Mouse (Mus musculus) retina, adult 2 months (tissue): ENCODE results near the gene Gm49333.
"Not testable (repeated sequence)": the region's sequence is repeated elsewhere in the genome, so short reads cannot be mapped to it uniquely, and the experiment has no call there.

ENCODE experiments used
- DNase-seq: peaks from one replicate; pipeline ENCODE4 v3.0.0-alpha.2; 2012; ENCODE audit warnings: low read depth, low spot score

The Gm49333 gene

GRCm38 (mm10) chr16:20623211-20623610 is 11.8 kb downstream of the Gm49333 start:
- DNase-seq, result no peak

- no peak for DNase-seq
Measured at GRCm38 (mm10) chr16:20628871-20629391, 17.5 kb downstream of the Gm49333 start.

GRCm38 (mm10) chr16:20629731-20630634 is 18.6 kb downstream of the Gm49333 start, which contains the start of gene Ece2:
TSS of gene Ece2 (plus strand) at chr16:20629828.
- no peak for DNase-seq

GRCm38 (mm10) chr16:20637410-20637809 is 26.0 kb downstream of the Gm49333 start:
- no peak for DNase-seq

- DNase-seq, result no peak
Measured at GRCm38 (mm10) chr16:20638367-20638766, 27.0 kb downstream of the Gm49333 start.

GRCm38 (mm10) chr16:20642161-20642560 is 30.8 kb downstream of the Gm49333 start:
- DNase-seq, result no peak

GRCm38 (mm10) chr16:20643911-20644310 is 32.5 kb downstream of the Gm49333 start:
- no peak for DNase-seq

- DNase-seq, result peak; percentile 85
Measured at GRCm38 (mm10) chr16:20651076-20651946, 39.9 kb downstream of the Gm49333 start, which contains the start of gene Psmd2. TSS of gene Psmd2 (plus strand) at chr16:20651652.

GRCm38 (mm10) chr16:20651947-20652310 is 40.5 kb downstream of the Gm49333 start:
- no peak for DNase-seq

GRCm38 (mm10) chr16:20653315-20653714 is 41.9 kb downstream of the Gm49333 start:
- no peak for DNase-seq

- no peak for DNase-seq
Measured at GRCm38 (mm10) chr16:20657661-20658060, 46.3 kb downstream of the Gm49333 start.

- DNase-seq, result not testable (repeated sequence)
Measured at GRCm38 (mm10) chr16:20668013-20668412, 56.6 kb downstream of the Gm49333 start, which contains the start of gene Eif4g1. TSS of gene Eif4g1 (plus strand) at chr16:20668313.

GRCm38 (mm10) chr16:20670291-20670690 is 58.9 kb downstream of the Gm49333 start:
- DNase-seq, result no peak

GRCm38 (mm10) chr16:20671886-20672285 is 60.5 kb downstream of the Gm49333 start:
- no peak for DNase-seq

GRCm38 (mm10) chr16:20672500-20672902 is 61.1 kb downstream of the Gm49333 start:
- peak; percentile 79 for DNase-seq

- DNase-seq, result no peak
Measured at GRCm38 (mm10) chr16:20672965-20673705, 61.7 kb downstream of the Gm49333 start.

GRCm38 (mm10) chr16:20673706-20674303 is 62.4 kb downstream of the Gm49333 start:
- DNase-seq, result no peak

- no peak for DNase-seq
Measured at GRCm38 (mm10) chr16:20675213-20675612, 63.8 kb downstream of the Gm49333 start.

GRCm38 (mm10) chr16:20676702-20677101 is 65.3 kb downstream of the Gm49333 start:
- no peak for DNase-seq

GRCm38 (mm10) chr16:20677380-20677779 is 66.0 kb downstream of the Gm49333 start:
- DNase-seq, result no peak
